Mouse (Mus musculus) kidney, adult 2 months (tissue): Measurements from ENCODE around the gene Cyp2c50. TPM values are rescaled to one million over a fixed set of nuclear protein-coding genes. Genes with fewer than 3 reads are reported as not detected.
"Not testable (repeated sequence)": the region's sequence is repeated elsewhere in the genome, so short reads cannot be mapped to it uniquely, and the experiment has no call there.

ENCODE experiments used
- DNase-seq: peaks from one replicate; pipeline ENCODE4 v3.0.0; 2021
- H3K27ac ChIP-seq: fragments of 200-500 bp; 2 replicates; pipeline ENCODE4 v1.5.1; 2012; ENCODE audit warnings: low read depth, low read length, control low read depth, inconsistent platforms; ENCODE audit not compliant: insufficient read depth
- H3K27me3 ChIP-seq: fragments of 200-500 bp; replicated peaks from 2 replicates; pipeline ENCODE4 v1.6.1; 2012; ENCODE audit warnings: mild to moderate bottlenecking, moderate library complexity, low read length, inconsistent platforms; ENCODE audit not compliant: control insufficient read depth, insufficient read depth
- H3K36me3 ChIP-seq: fragments of 200-500 bp; 2 replicates; pipeline ENCODE4 v1.6.1; 2012; ENCODE audit warnings: mild to moderate bottlenecking, moderate library complexity, low read length, inconsistent platforms; ENCODE audit not compliant: control insufficient read depth, insufficient read depth
- H3K4me1 ChIP-seq: fragments of 200-500 bp; 2 replicates; pipeline ENCODE4 v1.6.1; 2011; ENCODE audit warnings: low read length; ENCODE audit not compliant: control insufficient read depth, insufficient read depth
- H3K4me3 ChIP-seq: fragments of 200-500 bp; 2 replicates; pipeline ENCODE4 v1.5.1; 2011; ENCODE audit warnings: mild to moderate bottlenecking, low read depth, low read length, control low read depth; ENCODE audit not compliant: insufficient read depth
- CTCF ChIP-seq: fragments of 200-500 bp; conservative IDR thresholded peaks from 2 replicates; pipeline ENCODE4 v1.5.1; 2011; ENCODE audit warnings: low read depth, mild to moderate bottlenecking, control low read depth, low read length, moderate library complexity, mixed read lengths; ENCODE audit not compliant: insufficient read depth, insufficient read length
- POLR2A ChIP-seq: fragments of 200-500 bp; IDR thresholded peaks from one replicate; pipeline ENCODE4 v1.6.1; 2011; ENCODE audit warnings: low read depth, low read length, control low read depth
- WGBS: fragments of 180-500 bp; shearing (Covaris S2); methylation state at CpG from one replicate; pipeline ENCODE4 v1.1.7; 2018; 5-methylcytosine and 5-hydroxymethylcytosine counted together
- polyA plus RNA-seq: library from polyadenylated mRNA; depleted of rRNA; stranded (reverse); fragments of >200 nt; gene quantifications from 2 replicates; pipeline ENCODE4 v1.2.3, GENCODE M21; 2012; rRNA removed

Gene Cyp2c50
- 0.15 TPM in 1 of 2 replicates, not detected in the other for polyA plus RNA-seq

DNA sequence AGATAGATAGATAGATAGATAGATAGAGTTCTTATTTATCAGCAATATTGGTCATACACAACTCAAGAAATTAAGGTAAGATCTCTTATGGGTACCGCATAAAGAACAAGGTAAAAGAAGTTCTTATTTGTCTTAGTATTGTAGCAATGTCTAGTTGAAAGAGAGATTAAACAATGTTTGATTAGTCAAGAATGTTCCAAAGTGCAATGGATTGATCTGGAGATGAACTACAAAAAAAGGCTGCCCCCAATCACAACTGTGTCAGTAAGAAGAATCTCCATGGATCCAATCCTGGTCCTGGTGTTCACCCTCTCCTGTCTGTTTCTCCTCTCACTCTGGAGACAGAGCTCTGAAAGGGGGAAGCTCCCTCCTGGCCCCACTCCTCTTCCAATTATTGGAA, at the start of gene Cyp2c50:
Gene Cyp2c50 (plus strand): TSS at position 268 of the 400 bp plus-strand sequence.
- H3K4me3 ChIP-seq, H3K27me3 ChIP-seq, H3K4me1 ChIP-seq, H3K27ac ChIP-seq, DNase-seq, H3K36me3 ChIP-seq: not testable (repeated sequence)
- WGBS: 98% methylated on average over 1 of the region's 1 CpGs

DNA sequence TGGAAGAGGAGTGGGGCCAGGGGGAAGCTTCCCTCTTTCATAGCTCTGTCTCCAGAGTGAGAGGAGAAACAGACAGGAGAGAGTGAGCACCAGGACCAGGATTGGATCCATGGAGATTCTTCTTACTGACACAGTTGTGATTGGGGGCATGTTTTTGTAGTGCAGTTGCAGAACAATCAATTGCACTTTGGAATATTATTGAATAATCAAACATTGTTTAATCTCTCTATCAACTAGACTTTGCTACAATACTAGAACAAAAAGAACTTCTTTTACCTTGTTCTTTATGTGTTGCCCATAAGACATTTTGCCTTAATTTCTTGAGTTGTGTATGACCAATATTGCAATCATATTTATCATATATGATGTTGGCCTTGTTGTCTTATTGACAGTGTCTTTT, 15.8 kb upstream of the Cyp2c50 start, which contains the start of gene Cyp2c54:
Gene Cyp2c54 (minus strand): TSS at position 127 of the 400 bp plus-strand sequence.
- no peak for DNase-seq
- Histone ChIP-seq H3K4me3 (no peak within 1 kb of the TSS), H3K4me1 (no peaks in the 10 kb centered on the region), H3K36me3 (no peaks in the 10 kb centered on the region), H3K27me3 (no peaks in the 10 kb centered on the region), H3K27ac (no peak within 1 kb of the TSS)
- TF ChIP-seq CTCF (no peak), POLR2A (no peak)

- no peak for TF ChIP-seq CTCF
- TF ChIP-seq POLR2A: no peak
- no peak for DNase-seq
- H3K4me1 ChIP-seq: no peaks in the 10 kb centered on the region
- H3K27ac ChIP-seq: no peak overlapping the region
- H3K36me3 ChIP-seq: no peaks in the 10 kb centered on the region
- 95% methylated on average over 1 of the region's 1 CpGs for WGBS
- H3K4me3 ChIP-seq: no peak overlapping the region
- H3K27me3 ChIP-seq: no peaks in the 10 kb centered on the region
These were observed 1.1 kb upstream of the Cyp2c50 start for GRCm38 (mm10) chr19:40088381-40088780.

DNA sequence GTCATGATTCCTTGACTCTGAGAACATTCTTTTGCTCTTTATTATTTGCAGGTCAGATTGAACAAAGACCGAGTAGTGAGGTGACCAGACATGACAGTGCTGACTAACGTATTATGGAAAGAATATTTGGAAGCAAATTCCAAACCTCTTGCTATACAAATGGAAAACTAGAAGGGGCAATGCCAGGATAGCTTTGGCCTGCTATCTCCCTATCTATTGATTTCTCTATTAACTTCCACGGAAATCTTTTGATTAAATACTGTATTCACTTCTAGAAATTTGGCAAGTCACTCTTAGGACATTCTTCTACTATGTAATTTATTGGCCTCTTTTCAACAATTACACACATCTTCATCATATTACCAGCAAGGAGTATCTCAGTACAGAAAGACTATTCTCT, 1.6 kb downstream of the Cyp2c50 start:
- no peak overlapping the region for H3K27ac ChIP-seq
- no peak for TF ChIP-seq CTCF
- no peak for TF ChIP-seq POLR2A
- no peaks in the 10 kb centered on the region for H3K4me1 ChIP-seq
- H3K27me3 ChIP-seq: no peaks in the 10 kb centered on the region
- WGBS: 74% methylated on average over 3 of the region's 3 CpGs
- H3K36me3 ChIP-seq: no peaks in the 10 kb centered on the region
- DNase-seq: no peak
- H3K4me3 ChIP-seq: no peak overlapping the region

DNA sequence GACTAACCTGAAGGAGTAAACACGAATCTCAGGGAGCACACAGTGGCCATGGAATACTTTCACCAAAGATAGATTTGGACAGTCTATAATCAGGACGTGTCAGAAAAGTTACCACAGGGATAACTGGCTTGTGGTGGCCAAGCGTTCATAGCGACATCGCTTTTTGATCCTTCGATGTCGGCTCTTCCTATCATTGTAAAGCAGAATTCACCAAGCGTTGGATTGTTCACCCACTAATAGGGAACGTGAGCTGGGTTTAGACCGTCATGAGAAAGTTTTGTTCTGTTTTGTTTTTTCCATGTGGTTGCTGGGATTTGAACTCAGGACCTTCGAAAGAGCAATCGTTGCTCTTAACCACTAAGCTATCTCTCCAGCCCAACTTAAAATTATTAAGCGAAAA, 30.1 kb downstream of the Cyp2c50 start:
- not testable (repeated sequence) for H3K36me3 ChIP-seq, H3K27me3 ChIP-seq, H3K4me1 ChIP-seq, H3K4me3 ChIP-seq, H3K27ac ChIP-seq, DNase-seq
- WGBS: 84% methylated on average over 13 of the region's 13 CpGs

GRCm38 (mm10) chr19:40125165-40125564, 35.7 kb downstream of the Cyp2c50 start:
- H3K27ac ChIP-seq, DNase-seq, H3K36me3 ChIP-seq, H3K4me3 ChIP-seq, H3K4me1 ChIP-seq, H3K27me3 ChIP-seq: not testable (repeated sequence)
- WGBS: 88% methylated on average over 3 of the region's 3 CpGs

DNA sequence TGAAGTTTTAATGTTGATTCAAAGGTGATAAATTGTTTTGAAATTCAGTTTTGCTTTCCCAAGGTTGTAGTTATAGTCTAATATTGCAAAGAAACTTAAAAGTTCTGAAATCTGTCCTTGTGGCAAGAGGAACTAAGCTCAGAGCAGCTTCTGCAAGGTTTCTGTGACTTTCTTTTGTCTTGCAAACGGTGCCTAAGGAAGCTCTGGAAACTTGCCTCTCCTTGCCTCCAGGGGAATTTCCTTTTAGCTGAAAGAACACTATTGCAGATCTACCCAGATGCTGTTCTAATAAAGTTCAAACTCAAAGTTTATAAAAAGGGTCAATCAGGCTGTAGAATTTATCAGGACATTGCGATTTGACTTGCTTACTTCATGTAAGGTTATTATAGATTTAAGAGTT, 37.5 kb downstream of the Cyp2c50 start:
- not testable (repeated sequence) for H3K27ac ChIP-seq, H3K36me3 ChIP-seq, H3K4me3 ChIP-seq, H3K4me1 ChIP-seq, H3K27me3 ChIP-seq, DNase-seq
- WGBS: 37% methylated on average over 2 of the region's 2 CpGs

Other genes starting within 250 kb of the Cyp2c50 start
- 0.83 and 0.99 TPM in 2 replicates for gene Cyp2c69, start 202.9 kb upstream of the Cyp2c50 start, polyA plus RNA-seq
- 0.04 TPM in 1 of 2 replicates, not detected in the other for gene Cyp2c37, start 97.3 kb upstream of the Cyp2c50 start, polyA plus RNA-seq
- not detected in 2 replicates for gene Cyp2c54, start 15.9 kb upstream of the Cyp2c50 start, polyA plus RNA-seq
- not detected in 2 replicates for gene Cyp2c70, start 97.6 kb downstream of the Cyp2c50 start, polyA plus RNA-seq
- 15.4 and 25.7 TPM in 2 replicates for gene Pdlim1, start 182.2 kb downstream of the Cyp2c50 start, polyA plus RNA-seq